Mouse (Mus musculus) limb, embryonic 10.5 days (tissue): ENCODE measurements around the gene Fam118a. TPM values are rescaled to one million over a fixed set of nuclear protein-coding genes. Genes with fewer than 3 reads are reported as not detected.

ENCODE experiments used
- DNase-seq: peaks from one replicate; pipeline ENCODE4 v3.0.0-alpha.2; 2017; ENCODE audit warnings: low spot score
- H3K27ac ChIP-seq: fragments of 300-500 bp; sonication (generic); 2 replicates; pipeline ENCODE4 v1.5.1; 2016; ENCODE audit warnings: mild to moderate bottlenecking
- H3K27me3 ChIP-seq: fragments of 300-500 bp; sonication (generic); 2 replicates; pipeline ENCODE4 v1.6.1; 2016; ENCODE audit warnings: low read depth, mild to moderate bottlenecking; ENCODE audit not compliant: poor library complexity, severe bottlenecking
- H3K36me3 ChIP-seq: fragments of 300-500 bp; sonication (generic); 2 replicates; pipeline ENCODE4 v1.6.1; 2016; ENCODE audit warnings: mild to moderate bottlenecking, moderate library complexity
- H3K4me1 ChIP-seq: fragments of 300-500 bp; sonication (generic); 2 replicates; pipeline ENCODE4 v1.6.1; 2016
- H3K4me3 ChIP-seq: fragments of 300-500 bp; sonication (generic); 2 replicates; pipeline ENCODE4 v1.5.1; 2016; ENCODE audit warnings: mild to moderate bottlenecking, moderate library complexity
- H3K9me3 ChIP-seq: fragments of 300-500 bp; sonication (generic); replicated peaks from 2 replicates; pipeline ENCODE4 v1.6.1; 2016; ENCODE audit warnings: mild to moderate bottlenecking
- WGBS: fragments of 180-500 bp; shearing (Covaris S2); methylation state at CpG from one replicate; pipeline ENCODE4 v1.1.7; 2016; 5-methylcytosine and 5-hydroxymethylcytosine counted together
- polyA plus RNA-seq: library from polyadenylated mRNA; unstranded; fragments of >200 nt; fragmentation: Nextera tagmentation; extraction: Ambion mirVana; gene quantifications from 2 replicates; pipeline ENCODE4 v1.2.1, GENCODE M21; 2016

The Fam118a gene
- polyA plus RNA-seq, 1 experiment from 2014 or later, result 30.0 TPM

GRCm38 (mm10) chr15:84995041-84995440 lies 33.7 kb upstream of the Fam118a start:
- Histone ChIP-seq H3K27me3 (0 out of 2 replicates have a peak, but pooled peaks cover 6% of the 10 kb centered on the region), H3K27ac (no peak overlapping the region), H3K4me1 (peaks cover 18% of the 10 kb centered on the region), H3K4me3 (no peak overlapping the region), H3K36me3 (no peaks in the 10 kb centered on the region), H3K9me3 (no peaks in the 10 kb centered on the region)
- no peak for DNase-seq
- 41% methylated on average over 6 of the region's 6 CpGs for WGBS

GRCm38 (mm10) chr15:84995967-84996366 lies 32.8 kb upstream of the Fam118a start:
- Histone ChIP-seq H3K9me3 (no peaks in the 10 kb centered on the region), H3K27ac (no peak overlapping the region), H3K4me3 (no peak overlapping the region), H3K4me1 (peaks cover 18% of the 10 kb centered on the region), H3K27me3 (0 out of 2 replicates have a peak, but pooled peaks cover 8% of the 10 kb centered on the region), H3K36me3 (no peaks in the 10 kb centered on the region)
- peak; percentile 55 for DNase-seq
- WGBS, result 11% methylated on average over 1 of the region's 1 CpGs

- peaks cover 20% of the 10 kb centered on the region; the same call in 1 of the 2 replicates for H3K27me3 ChIP-seq
- H3K36me3 ChIP-seq, result no peaks in the 10 kb centered on the region
- no peaks in the 10 kb centered on the region for H3K9me3 ChIP-seq
- WGBS, result 70% methylated on average over 14 of the region's 14 CpGs
- peaks cover 28% of the 10 kb centered on the region for H3K4me1 ChIP-seq
- no peak overlapping the region for H3K27ac ChIP-seq
- H3K4me3 ChIP-seq, result no peak overlapping the region
- DNase-seq, result no peak
Observed at GRCm38 (mm10) chr15:84997768-84998454, 30.8 kb upstream of the Fam118a start.

GRCm38 (mm10) chr15:84999911-85000310 lies 28.8 kb upstream of the Fam118a start:
- peaks cover 20% of the 10 kb centered on the region; the same call in 1 of the 2 replicates for H3K27me3 ChIP-seq
- WGBS, result 77% methylated on average over 7 of the region's 7 CpGs
- no peaks in the 10 kb centered on the region for H3K36me3 ChIP-seq
- peaks cover 23% of the 10 kb centered on the region for H3K4me1 ChIP-seq
- no peak overlapping the region for H3K27ac ChIP-seq
- no peaks in the 10 kb centered on the region for H3K9me3 ChIP-seq
- DNase-seq, result no peak
- H3K4me3 ChIP-seq, result no peak overlapping the region

- Histone ChIP-seq H3K4me3 (no peak overlapping the region), H3K27ac (no peak overlapping the region), H3K9me3 (no peaks in the 10 kb centered on the region), H3K36me3 (no peaks in the 10 kb centered on the region), H3K27me3 (peaks cover 20% of the 10 kb centered on the region; the same call in 1 of the 2 replicates), H3K4me1 (peaks cover 17% of the 10 kb centered on the region)
- 21% methylated on average over 29 of the region's 29 CpGs for WGBS
- peak; percentile 87 for DNase-seq
Observed at GRCm38 (mm10) chr15:85000984-85001982, 27.5 kb upstream of the Fam118a start.

- DNase-seq, result no peak
- Histone ChIP-seq H3K27me3 (no peaks in the 10 kb centered on the region), H3K27ac (no peak overlapping the region), H3K4me3 (no peak overlapping the region), H3K4me1 (peaks cover 26% of the 10 kb centered on the region), H3K9me3 (no peaks in the 10 kb centered on the region), H3K36me3 (no peaks in the 10 kb centered on the region)
- WGBS, result 77% methylated on average over 8 of the region's 8 CpGs
Observed at GRCm38 (mm10) chr15:85009666-85010065, 19.1 kb upstream of the Fam118a start.

GRCm38 (mm10) chr15:85011895-85012661 lies 16.7 kb upstream of the Fam118a start:
- no peaks in the 10 kb centered on the region for H3K9me3 ChIP-seq
- 30% methylated on average over 19 of the region's 19 CpGs for WGBS

GRCm38 (mm10) chr15:85012662-85013054 lies 16.1 kb upstream of the Fam118a start:
- Histone ChIP-seq H3K4me1 (peaks cover 22% of the 10 kb centered on the region), H3K36me3 (no peaks in the 10 kb centered on the region), H3K9me3 (no peaks in the 10 kb centered on the region), H3K4me3 (no peak overlapping the region), H3K27ac (no peak overlapping the region), H3K27me3 (peaks cover 26% of the 10 kb centered on the region)
- DNase-seq, result no peak
- WGBS, result 29% methylated on average over 2 of the region's 2 CpGs

More at GRCm38 (mm10) chr15:85011895-85012661, 16.7 kb upstream of the Fam118a start:
- no peaks in the 10 kb centered on the region for H3K36me3 ChIP-seq
- H3K27ac ChIP-seq, result no peak overlapping the region
- peaks cover 20% of the 10 kb centered on the region for H3K4me1 ChIP-seq
- no peak overlapping the region for H3K4me3 ChIP-seq
- peaks cover 20% of the 10 kb centered on the region for H3K27me3 ChIP-seq
- no peak for DNase-seq

- DNase-seq, result no peak
- peaks cover 41% of the 10 kb centered on the region for H3K27me3 ChIP-seq
- no peak overlapping the region for H3K4me3 ChIP-seq
- H3K9me3 ChIP-seq, result no peaks in the 10 kb centered on the region
- peaks cover 26% of the 10 kb centered on the region for H3K4me1 ChIP-seq
- WGBS, result 88% methylated on average over 11 of the region's 11 CpGs
- H3K36me3 ChIP-seq, result no peaks in the 10 kb centered on the region
- H3K27ac ChIP-seq, result no peak overlapping the region
Observed at GRCm38 (mm10) chr15:85015771-85016170, 13.0 kb upstream of the Fam118a start.

- 7% methylated on average over 21 of the region's 21 CpGs for WGBS
- no peaks in the 10 kb centered on the region for H3K36me3 ChIP-seq
- H3K4me3 ChIP-seq, result no peak within 1 kb of the TSS
- H3K9me3 ChIP-seq, result no peaks in the 10 kb centered on the region
- H3K27me3 ChIP-seq, result peaks cover 50% of the 10 kb centered on the region
- no peak within 1 kb of the TSS for H3K27ac ChIP-seq
- peaks cover 23% of the 10 kb centered on the region for H3K4me1 ChIP-seq
- DNase-seq, result no peak
Observed at GRCm38 (mm10) chr15:85016951-85017664, 11.6 kb upstream of the Fam118a start, which contains the start of gene Upk3a. Gene Upk3a (plus strand): TSS chr15:85017141.

- no peaks in the 10 kb centered on the region for H3K36me3 ChIP-seq
- H3K27me3 ChIP-seq, result peaks cover 28% of the 10 kb centered on the region
- no peak for DNase-seq
- H3K9me3 ChIP-seq, result no peaks in the 10 kb centered on the region
- peaks cover 10% of the 10 kb centered on the region for H3K4me1 ChIP-seq
- H3K27ac ChIP-seq, result no peak overlapping the region
- 73% methylated on average over 4 of the region's 4 CpGs for WGBS
- H3K4me3 ChIP-seq, result no peak overlapping the region
Observed at GRCm38 (mm10) chr15:85022211-85022610, 6.5 kb upstream of the Fam118a start.

- Histone ChIP-seq H3K9me3 (no peaks in the 10 kb centered on the region), H3K27me3 (0 out of 2 replicates have a peak, but pooled peaks cover 4% of the 10 kb centered on the region), H3K4me1 (no peaks in the 10 kb centered on the region), H3K27ac (no peak overlapping the region), H3K4me3 (no peak overlapping the region), H3K36me3 (no peaks in the 10 kb centered on the region)
- 88% methylated on average over 4 of the region's 4 CpGs for WGBS
- DNase-seq, result no peak
Observed at GRCm38 (mm10) chr15:85026197-85026596, 2.6 kb upstream of the Fam118a start.
